Mouse (Mus musculus) forebrain, postnatal 0 days (tissue): ENCODE data around the gene Hspg2. TPM values are rescaled to one million over a fixed set of nuclear protein-coding genes. Genes with fewer than 3 reads are reported as not detected.

Experiments
- ATAC-seq: fragments of 200-750 bp; cut with Nextera tagmentation; 2 replicates; pipeline ENCODE4 v1.8.0; 2017; ENCODE audit warnings: mild to moderate bottlenecking, moderate library complexity
- DNase-seq: peaks from one replicate; pipeline ENCODE4 v3.0.0-alpha.2; 2015
- H3K27ac ChIP-seq: fragments of 300-500 bp; sonication (generic); 2 replicates; pipeline ENCODE4 v1.5.1; 2014; ENCODE audit warnings: low read depth, mild to moderate bottlenecking, antibody characterized with exemption, low read length, moderate library complexity, mixed read lengths
- H3K27me3 ChIP-seq: fragments of 300-500 bp; sonication (generic); 2 replicates; pipeline ENCODE4 v1.6.1; 2014; ENCODE audit warnings: mild to moderate bottlenecking, low read length, mixed read lengths; ENCODE audit not compliant: insufficient read depth
- H3K36me3 ChIP-seq: fragments of 300-500 bp; sonication (generic); 2 replicates; pipeline ENCODE4 v1.6.1; 2014; ENCODE audit warnings: mild to moderate bottlenecking, moderate library complexity; ENCODE audit not compliant: insufficient read depth
- H3K4me1 ChIP-seq: fragments of 300-500 bp; sonication (generic); 2 replicates; pipeline ENCODE4 v1.6.1; 2014; ENCODE audit warnings: antibody characterized with exemption; ENCODE audit not compliant: insufficient read depth
- H3K4me2 ChIP-seq: fragments of 300-500 bp; sonication (generic); 2 replicates; pipeline ENCODE4 v1.6.1; 2014; ENCODE audit warnings: low read depth, mild to moderate bottlenecking, moderate library complexity
- H3K4me3 ChIP-seq: fragments of 300-500 bp; sonication (generic); 2 replicates; pipeline ENCODE4 v1.5.1; 2014; ENCODE audit warnings: low read depth, low read length, mixed read lengths
- H3K9ac ChIP-seq: fragments of 300-500 bp; sonication (generic); 2 replicates; pipeline ENCODE4 v1.6.1; 2014; ENCODE audit warnings: mild to moderate bottlenecking
- H3K9me3 ChIP-seq: fragments of 300-500 bp; sonication (generic); 2 replicates; pipeline ENCODE4 v1.6.1; 2016; ENCODE audit warnings: low read length
- CTCF ChIP-seq: sonication (generic); IDR thresholded peaks from 2 replicates; pipeline ENCODE4 v1.5.1; 2016; ENCODE audit warnings: antibody characterized with exemption, control low read depth, low read depth
- WGBS: fragments of 180-500 bp; shearing (Covaris S2); extraction: QIAGEN DNeasy Blood & Tissue Kit; methylation state at CpG from one replicate; pipeline ENCODE4 v1.1.7; 2014; 5-methylcytosine and 5-hydroxymethylcytosine counted together
- microRNA-seq, 2 experiments: library from miRNA; unstranded; fragments of <30 nt; microRNA quantifications; one replicate each; pipeline ENCODE4; 2016
- polyA plus RNA-seq: library from polyadenylated mRNA; unstranded; fragments of >200 nt; fragmentation: Nextera tagmentation; extraction: Ambion mirVana; gene quantifications from 2 replicates; pipeline ENCODE4 v1.2.1, GENCODE M21; 2015
- total RNA-seq: library from RNA; depleted of rRNA; stranded (reverse); fragments of >200 nt; gene quantifications from 2 replicates; pipeline ENCODE4 v1.2.3, GENCODE M21; 2014; rRNA removed

Hspg2 gene
- total and polyA plus RNA-seq, 2 experiments from 2014 or later = 2.3 to 22.6 TPM

DNA sequence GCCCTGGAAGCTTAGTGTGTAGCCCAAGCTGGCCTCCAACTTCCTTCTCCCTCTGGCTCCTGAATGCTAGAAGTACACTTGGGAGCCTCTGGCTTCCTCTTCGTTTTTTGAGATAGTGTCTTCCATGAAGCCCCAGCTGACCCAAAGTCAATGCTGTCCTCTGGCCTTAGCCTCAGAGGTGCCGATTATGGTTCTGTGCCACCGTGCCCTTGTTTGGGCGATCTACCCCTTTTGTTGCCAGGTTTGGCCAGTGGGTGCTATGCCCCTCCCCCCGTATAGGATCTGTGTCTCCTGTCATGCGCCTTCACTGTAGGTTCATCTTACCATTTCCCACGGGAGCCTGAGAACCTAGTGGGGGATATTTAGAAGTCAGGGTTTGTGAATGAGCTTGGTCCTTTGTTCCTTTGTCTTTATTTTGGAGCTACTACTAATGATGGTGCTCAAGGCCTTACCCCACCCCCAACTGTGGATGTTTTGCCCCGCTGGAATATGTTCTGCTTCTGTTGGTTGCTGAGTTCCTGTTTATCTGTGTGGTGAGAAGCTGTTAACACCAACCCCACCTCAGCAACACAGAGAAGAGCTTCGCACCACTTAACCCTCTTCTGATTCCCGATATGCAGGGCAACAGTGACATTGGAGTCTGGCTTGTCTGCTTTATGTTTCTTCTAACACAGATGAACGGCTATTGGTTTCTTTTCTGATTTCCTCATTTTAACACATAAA lies 135.0 kb downstream of the Hspg2 start:
- no peak for TF ChIP-seq CTCF
- 75% methylated on average over 11 of the region's 11 CpGs for WGBS
- H3K36me3 ChIP-seq = peaks cover 30% of the 10 kb centered on the region
- H3K4me2 ChIP-seq = no peak overlapping the region
- H3K9ac ChIP-seq = no peak overlapping the region
- ATAC-seq (no peak), DNase-seq (no peak)
- no peaks in the 10 kb centered on the region for H3K4me1 ChIP-seq
- H3K27me3 ChIP-seq = no peaks in the 10 kb centered on the region
- H3K27ac ChIP-seq = no peak overlapping the region
- no peak overlapping the region for H3K4me3 ChIP-seq
- H3K9me3 ChIP-seq = no peaks in the 10 kb centered on the region

DNA sequence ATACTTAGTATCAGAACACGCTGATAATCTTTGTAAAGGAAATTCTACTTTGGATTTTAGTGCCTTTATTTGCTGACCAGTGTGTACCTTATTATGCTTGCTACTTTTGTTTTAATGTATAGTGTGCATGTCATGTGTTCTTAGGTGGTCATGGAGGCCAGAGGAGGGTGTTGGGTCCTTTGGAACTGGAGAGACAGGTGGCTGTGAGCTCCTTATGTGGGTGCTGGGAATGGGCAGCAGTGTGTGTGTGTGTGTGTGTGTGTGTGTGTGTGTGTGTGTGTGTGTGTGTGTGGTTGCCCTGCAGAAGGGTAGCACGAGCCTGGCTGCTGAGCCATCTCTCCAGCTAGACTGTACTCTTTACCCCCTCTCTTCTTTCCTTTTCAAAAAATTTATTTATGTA lies 138.5 kb downstream of the Hspg2 start:
- Histone ChIP-seq H3K4me1 (no peaks in the 10 kb centered on the region), H3K27ac (no peak overlapping the region), H3K36me3 (peaks cover 63% of the 10 kb centered on the region), H3K27me3 (no peaks in the 10 kb centered on the region), H3K4me3 (no peak overlapping the region), H3K9ac (no peak overlapping the region), H3K9me3 (no peaks in the 10 kb centered on the region), H3K4me2 (no peak overlapping the region)
- DNase-seq (no peak), ATAC-seq (no peak)
- no peak for TF ChIP-seq CTCF
- WGBS = 95% methylated on average over 2 of the region's 2 CpGs

DNA sequence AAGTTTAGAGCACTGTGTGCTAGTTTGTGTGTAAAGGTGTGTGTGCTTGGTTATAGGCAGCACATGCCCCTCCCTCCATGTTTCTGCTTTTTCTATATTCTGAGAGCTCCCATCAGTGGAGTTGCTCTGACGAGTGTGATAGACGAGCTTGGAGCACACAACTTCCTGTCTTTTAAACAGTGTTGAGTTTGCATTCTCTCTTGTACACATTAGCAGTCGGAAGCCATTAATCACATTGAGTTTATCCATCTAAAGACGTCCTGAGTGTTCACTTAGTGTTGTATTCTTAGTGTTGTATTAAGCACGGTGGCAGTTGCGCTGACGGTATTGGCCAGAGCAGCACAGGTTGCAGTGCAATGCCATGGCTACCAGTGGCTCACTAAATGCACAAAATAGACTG lies 140.7 kb downstream of the Hspg2 start:
- 90% methylated on average over 7 of the region's 7 CpGs for WGBS
- Histone ChIP-seq H3K27me3 (no peaks in the 10 kb centered on the region), H3K4me2 (no peak overlapping the region), H3K27ac (no peak overlapping the region), H3K9ac (no peak overlapping the region), H3K9me3 (no peaks in the 10 kb centered on the region), H3K4me1 (no peaks in the 10 kb centered on the region), H3K4me3 (no peak overlapping the region), H3K36me3 (peaks cover 84% of the 10 kb centered on the region)
- no peak for DNase-seq
- TF ChIP-seq CTCF = no peak
- no peak for ATAC-seq

DNA sequence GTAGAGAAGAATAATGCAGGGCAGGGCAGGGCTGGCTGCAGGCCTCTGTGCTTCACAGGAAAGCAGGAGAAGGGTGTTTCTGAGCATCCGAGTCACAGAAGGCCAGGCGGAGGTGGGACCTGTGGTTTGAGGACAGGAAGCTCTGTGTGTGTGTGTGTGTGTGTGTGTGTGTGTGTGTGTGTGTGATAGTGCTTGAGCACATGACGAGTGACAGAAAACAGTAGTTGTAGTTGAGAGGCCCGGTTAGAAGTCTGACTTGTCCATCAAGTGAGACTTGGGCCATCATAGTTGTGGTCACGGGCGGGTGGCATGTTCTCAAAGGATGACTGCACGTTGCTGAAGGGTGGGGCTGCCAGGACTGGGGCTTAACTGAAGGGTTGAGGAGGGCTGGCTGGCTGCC lies 141.1 kb downstream of the Hspg2 start:
- H3K9me3 ChIP-seq = no peaks in the 10 kb centered on the region
- DNase-seq = no peak
- H3K4me1 ChIP-seq = no peaks in the 10 kb centered on the region
- WGBS = 89% methylated on average over 7 of the region's 7 CpGs
- H3K27ac ChIP-seq = no peak overlapping the region
- peaks cover 84% of the 10 kb centered on the region for H3K36me3 ChIP-seq
- no peak overlapping the region for H3K9ac ChIP-seq
- TF ChIP-seq CTCF = no peak
- no peak for ATAC-seq
- no peak overlapping the region for H3K4me2 ChIP-seq
- H3K4me3 ChIP-seq = no peak overlapping the region
- H3K27me3 ChIP-seq = no peaks in the 10 kb centered on the region

DNA sequence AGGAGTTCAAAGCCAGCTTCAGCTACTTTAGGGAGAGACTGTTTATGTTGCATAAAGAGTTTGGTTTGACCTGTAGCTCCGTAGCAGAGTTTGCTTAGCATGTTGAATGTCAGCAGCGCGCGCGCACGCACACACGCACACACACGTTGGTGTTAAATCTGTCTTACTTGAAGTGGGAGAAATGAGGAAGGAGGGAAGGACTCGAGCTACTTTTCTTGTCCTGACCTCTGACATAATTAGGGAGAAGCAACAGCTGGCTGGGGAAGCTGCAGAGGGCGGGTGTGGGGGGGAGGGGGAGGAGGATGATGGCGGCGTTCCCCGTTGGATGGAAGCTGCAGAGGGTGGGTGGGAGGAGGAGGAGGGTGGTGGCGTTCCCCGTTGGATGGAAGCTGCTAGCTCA lies 141.7 kb downstream of the Hspg2 start:
- DNase-seq (no peak), ATAC-seq (no peak)
- H3K4me3 ChIP-seq = no peak overlapping the region
- H3K27ac ChIP-seq = no peak overlapping the region
- TF ChIP-seq CTCF = no peak
- no peaks in the 10 kb centered on the region for H3K4me1 ChIP-seq
- H3K4me2 ChIP-seq = no peak overlapping the region
- WGBS = 80% methylated on average over 15 of the region's 15 CpGs
- no peaks in the 10 kb centered on the region for H3K9me3 ChIP-seq
- peaks cover 88% of the 10 kb centered on the region for H3K36me3 ChIP-seq
- no peaks in the 10 kb centered on the region for H3K27me3 ChIP-seq
- H3K9ac ChIP-seq = no peak overlapping the region

Small RNA genes lying within 50 kb of the gene (microRNA-seq; reads per million reads assigned to microRNA genes)
- gene Mir7018 = 0.12 to 0.77 reads per million in 2 experiments

Other genes starting within 250 kb of the Hspg2 start
- 4.5 and 6.1 TPM in 2 replicates for gene Wnt4, start 191.3 kb upstream of the Hspg2 start, total RNA-seq
- 3.1 and 4.6 TPM in 2 replicates for gene Wnt4, start 191.3 kb upstream of the Hspg2 start, polyA plus RNA-seq
- gene Cdc42, start 111.0 kb upstream of the Hspg2 start, total RNA-seq = 699 and 735 TPM in 2 replicates
- 1,221 and 1,252 TPM in 2 replicates for gene Cdc42, start 111.0 kb upstream of the Hspg2 start, polyA plus RNA-seq
- gene Cela3a, start 59.0 kb upstream of the Hspg2 start, total RNA-seq = not detected in 2 replicates
- not detected in 2 replicates for gene Cela3a, start 59.0 kb upstream of the Hspg2 start, polyA plus RNA-seq
- gene Cela3b, start 38.2 kb upstream of the Hspg2 start, total RNA-seq = not detected in 2 replicates
- gene Cela3b, start 38.2 kb upstream of the Hspg2 start, polyA plus RNA-seq = not detected in 2 replicates
- not detected in 2 replicates for gene 1700013G24Rik, start 15.5 kb upstream of the Hspg2 start, total RNA-seq
- not detected in 2 replicates for gene 1700013G24Rik, start 15.5 kb upstream of the Hspg2 start, polyA plus RNA-seq
- not detected in 2 replicates for gene Ldlrad2, start 105.8 kb downstream of the Hspg2 start, total RNA-seq
- gene Ldlrad2, start 105.8 kb downstream of the Hspg2 start, polyA plus RNA-seq = 0.52 TPM in 1 of 2 replicates, not detected in the other
- 77.9 and 106 TPM in 2 replicates for gene Usp48, start 125.0 kb downstream of the Hspg2 start, total RNA-seq
- gene Usp48, start 125.0 kb downstream of the Hspg2 start, polyA plus RNA-seq = 33.5 and 51.8 TPM in 2 replicates
- 113 and 128 TPM in 2 replicates for gene Rap1gap, start 196.0 kb downstream of the Hspg2 start, total RNA-seq
- gene Rap1gap, start 196.0 kb downstream of the Hspg2 start, polyA plus RNA-seq = 63.9 and 74.3 TPM in 2 replicates